Mouse (Mus musculus) heart, adult 2 months (tissue): Measurements from ENCODE around the gene Cacng6.

Experiments
- CTCF ChIP-seq: fragments of 200-600 bp; IDR thresholded peaks from 2 replicates; pipeline ENCODE4 v1.8.1; 2022; ENCODE audit warnings: antibody characterized with exemption, mild to moderate bottlenecking, moderate library complexity
- POLR2A ChIP-seq: fragments of 200-500 bp; IDR thresholded peaks from 2 replicates; pipeline ENCODE4 v1.6.1; 2011; ENCODE audit warnings: mild to moderate bottlenecking, low read depth, low read length, control low read depth; ENCODE audit not compliant: insufficient read depth

DNA sequence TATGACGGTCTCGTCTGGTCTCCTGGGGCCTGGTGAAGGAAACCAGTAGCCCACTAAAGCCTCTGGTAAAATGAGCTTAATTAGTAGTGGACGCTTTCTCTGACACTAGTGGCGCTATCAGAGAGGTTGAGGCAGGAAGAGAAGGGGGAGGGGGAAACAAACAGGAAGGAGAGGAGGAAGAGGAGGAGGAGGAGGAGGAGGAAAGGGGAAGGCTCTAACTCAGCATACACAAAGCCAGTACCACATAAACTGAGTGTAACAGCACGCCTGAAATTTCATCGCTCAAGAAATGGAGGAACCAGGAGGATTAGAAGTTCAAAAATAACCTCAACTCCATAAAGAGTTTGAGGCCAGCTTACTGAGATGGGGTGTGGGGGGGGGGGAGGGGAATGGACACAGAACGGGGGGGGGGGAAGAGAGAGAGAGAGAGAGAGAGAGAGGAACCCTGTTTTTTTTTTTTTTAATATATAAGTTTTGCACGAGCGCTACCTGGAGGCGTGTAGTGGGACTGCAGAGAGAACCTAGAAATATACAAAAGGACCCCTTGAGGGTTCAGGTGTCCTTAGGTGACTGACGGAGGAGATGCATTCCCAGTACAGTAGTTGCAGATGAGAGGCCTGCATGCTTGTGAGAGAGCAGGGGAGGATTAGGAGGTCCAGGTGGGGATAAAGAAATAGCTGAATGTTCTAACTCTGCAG lies 29.6 kb downstream of the Cacng6 start:
- TF ChIP-seq POLR2A (no peak), CTCF (peak; percentile 19)
